Mouse (Mus musculus): Measurements from ENCODE around the gene Kir3dl2.
A peak's percentile ranks its signal among the peaks of the same experiment; 100 is the strongest.
"Not testable (repeated sequence)": the region's sequence is repeated elsewhere in the genome, so short reads cannot be mapped to it uniquely, and the experiment has no call there.

Gene Kir3dl2

GRCm38 (mm10) chrX:136543956-136544355 lies at the start of gene Kir3dl2:
Gene Kir3dl2 (minus strand): TSS chrX:136544056.
- DNase-seq (ENCODE audit: low spot score in 2 of 2) = not testable (repeated sequence)

GRCm38 (mm10) chrX:136590897-136591257 lies 47.0 kb upstream of the Kir3dl2 start:
- no peak for DNase-seq (ENCODE audit: low spot score in 2 of 2)

DNA sequence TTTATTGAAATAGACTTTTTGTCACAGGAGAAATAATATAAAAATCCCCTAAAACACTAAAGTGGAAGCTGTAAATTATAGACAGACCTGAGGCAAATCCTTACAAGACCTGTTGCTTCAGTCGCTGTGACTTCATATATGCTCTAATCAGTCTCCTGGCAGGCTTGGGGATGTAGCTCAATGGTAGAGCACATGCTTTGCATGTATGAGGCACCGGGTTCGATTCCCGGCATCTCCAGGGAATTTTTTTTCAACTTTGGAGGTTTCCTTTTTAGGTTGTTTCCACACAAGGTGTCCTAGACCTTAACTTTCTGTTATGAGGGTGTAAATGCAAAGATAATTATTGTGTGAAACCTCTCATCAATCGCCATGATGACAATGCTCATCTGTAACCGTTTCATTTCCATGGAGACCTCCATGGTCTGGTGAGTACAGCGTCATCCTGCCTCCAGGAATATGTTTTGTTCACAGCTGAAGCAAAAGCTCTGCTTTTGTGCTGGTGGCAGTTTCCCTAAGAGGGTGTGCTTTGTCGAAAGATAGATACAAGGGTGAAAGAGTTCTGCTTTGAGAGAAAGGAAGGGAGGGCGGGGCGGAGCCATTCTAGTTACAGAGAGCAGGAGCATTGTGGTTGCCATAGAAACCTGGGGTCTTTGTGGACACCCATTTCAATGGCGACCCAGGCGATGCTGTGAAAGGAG lies 46.5 kb upstream of the Kir3dl2 start, which contains the start of gene Tceal3:
Tceal3 (plus strand) TSS at position 644 of the 698 bp plus-strand sequence.
- peak; percentile 64 for DNase-seq (ENCODE audit: low spot score in 2 of 2)

- DNase-seq (ENCODE audit: low spot score in 2 of 2) = no peak
Measured at GRCm38 (mm10) chrX:136584617-136585016, 40.8 kb upstream of the Kir3dl2 start.

DNA sequence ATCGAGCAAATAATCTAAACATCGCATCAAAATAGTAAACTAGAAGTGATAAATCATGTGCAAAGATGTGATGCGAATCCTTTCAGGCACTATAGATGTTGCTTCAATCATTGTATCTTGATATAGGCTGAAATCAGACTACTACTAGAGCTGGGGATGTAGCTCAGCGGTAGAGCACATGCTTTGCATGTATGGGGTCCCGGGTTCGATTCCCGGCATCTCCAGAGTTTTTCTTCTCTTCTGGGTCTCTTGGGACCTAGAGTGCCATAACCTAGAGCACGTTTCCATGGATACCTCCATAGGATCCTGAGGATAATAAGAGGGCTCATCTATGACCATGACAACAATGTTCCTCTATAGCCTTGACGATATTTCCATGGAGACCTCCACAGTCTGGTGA lies 25.2 kb upstream of the Kir3dl2 start:
- DNase-seq (ENCODE audit: low spot score in 2 of 2) = not testable (repeated sequence)

- DNase-seq (ENCODE audit: low spot score in 2 of 2) = not testable (repeated sequence)
Measured at GRCm38 (mm10) chrX:136517699-136518098, 26.2 kb downstream of the Kir3dl2 start, which contains the start of gene Kir3dl1. Gene Kir3dl1 (plus strand): TSS chrX:136517999.
